Mouse (Mus musculus) testis, adult 2 months (tissue): ENCODE data around the gene Ninl. TPM values are rescaled to one million over a fixed set of nuclear protein-coding genes. Genes with fewer than 3 reads are reported as not detected.

ENCODE experiments used
- H3K27ac ChIP-seq: fragments of 200-500 bp; 2 replicates; pipeline ENCODE4 v1.5.1; 2012; ENCODE audit warnings: low read depth, low read length; ENCODE audit not compliant: control insufficient read depth, insufficient read depth
- H3K27me3 ChIP-seq: fragments of 200-500 bp; 2 replicates; pipeline ENCODE4 v1.6.1; 2012; ENCODE audit warnings: mild to moderate bottlenecking, low read length, moderate library complexity; ENCODE audit not compliant: control insufficient read depth, insufficient read depth
- H3K36me3 ChIP-seq: fragments of 200-500 bp; 2 replicates; pipeline ENCODE4 v1.6.1; 2012; ENCODE audit warnings: mild to moderate bottlenecking, low read length; ENCODE audit not compliant: control insufficient read depth, insufficient read depth
- H3K4me1 ChIP-seq: fragments of 200-500 bp; 2 replicates; pipeline ENCODE4 v1.6.1; 2012; ENCODE audit warnings: low read length; ENCODE audit not compliant: control insufficient read depth, insufficient read depth
- H3K4me3 ChIP-seq: fragments of 200-500 bp; 2 replicates; pipeline ENCODE4 v1.5.1; 2012; ENCODE audit warnings: low read depth, mild to moderate bottlenecking, low read length, moderate library complexity, mixed read lengths; ENCODE audit not compliant: control insufficient read depth
- CTCF ChIP-seq: fragments of 200-500 bp; IDR thresholded peaks from 2 replicates; pipeline ENCODE4 v1.5.1; 2012; ENCODE audit warnings: low read depth, mild to moderate bottlenecking, inconsistent platforms, low read length, moderate library complexity; ENCODE audit not compliant: control insufficient read depth, insufficient read depth, insufficient replicate concordance
- POLR2A ChIP-seq: fragments of 200-500 bp; IDR thresholded peaks from 2 replicates; pipeline ENCODE4 v1.6.1; 2012; ENCODE audit warnings: low read depth, mild to moderate bottlenecking, inconsistent platforms, low read length, moderate library complexity; ENCODE audit not compliant: control insufficient read depth
- polyA plus RNA-seq: library from polyadenylated mRNA; depleted of rRNA; stranded (reverse); fragments of >200 nt; gene quantifications from 2 replicates; pipeline ENCODE4 v1.2.3, GENCODE M21; 2012

Ninl gene
- polyA plus RNA-seq, 1 experiment: 20.2 TPM

DNA sequence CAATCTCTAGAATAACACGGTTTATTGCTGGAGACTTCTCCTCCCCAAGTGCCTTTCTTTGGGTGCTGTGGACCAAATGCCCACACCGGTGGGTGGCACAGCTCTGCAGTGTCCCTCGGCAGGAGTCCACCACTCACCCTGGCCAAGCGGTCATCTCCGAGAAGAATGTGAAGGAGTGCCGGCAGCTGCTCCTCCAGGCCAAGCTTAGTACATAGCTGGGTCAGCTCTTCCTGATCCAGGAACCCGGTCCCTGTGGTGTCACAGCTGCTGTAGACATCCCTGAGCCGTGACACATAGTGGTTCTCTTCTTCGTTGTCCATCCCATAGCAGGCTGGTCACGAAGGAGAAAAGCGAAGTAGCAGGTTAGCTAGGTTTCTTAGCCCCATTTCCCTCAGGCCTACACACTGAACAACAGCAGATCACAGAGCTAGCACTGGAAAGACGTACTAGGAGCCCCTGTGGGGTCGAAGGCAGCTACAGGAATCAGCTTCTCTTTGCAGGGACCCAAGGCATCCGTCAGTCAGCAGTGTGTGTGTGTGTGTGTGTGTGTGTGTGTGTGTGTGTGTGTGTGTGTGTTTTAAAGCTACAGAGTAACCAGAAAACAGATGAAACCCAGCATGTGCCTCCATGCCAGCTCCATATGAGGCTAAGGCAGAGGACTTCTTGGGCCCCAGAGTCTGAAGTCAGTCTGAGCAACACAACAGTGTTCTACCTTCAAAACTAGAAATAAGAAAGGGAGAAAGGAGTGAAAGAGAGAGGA, 59.1 kb downstream of the Ninl start:
- no peak for TF ChIP-seq POLR2A
- no peak for TF ChIP-seq CTCF
- H3K4me1 ChIP-seq: no peaks in the 10 kb centered on the region
- no peak overlapping the region for H3K4me3 ChIP-seq

GRCm38 (mm10) chr2:150978791-150979190, 60.4 kb downstream of the Ninl start:
- H3K27ac ChIP-seq: no peak overlapping the region
- H3K4me3 ChIP-seq: no peak overlapping the region
- no peak for TF ChIP-seq POLR2A
- no peak for TF ChIP-seq CTCF
- no peaks in the 10 kb centered on the region for H3K27me3 ChIP-seq
- no peaks in the 10 kb centered on the region for H3K4me1 ChIP-seq
- H3K36me3 ChIP-seq: no peaks in the 10 kb centered on the region

More for the DNA sequence above, 59.1 kb downstream of the Ninl start:
- Histone ChIP-seq H3K27ac (no peak overlapping the region), H3K36me3 (no peaks in the 10 kb centered on the region), H3K27me3 (no peaks in the 10 kb centered on the region)

DNA sequence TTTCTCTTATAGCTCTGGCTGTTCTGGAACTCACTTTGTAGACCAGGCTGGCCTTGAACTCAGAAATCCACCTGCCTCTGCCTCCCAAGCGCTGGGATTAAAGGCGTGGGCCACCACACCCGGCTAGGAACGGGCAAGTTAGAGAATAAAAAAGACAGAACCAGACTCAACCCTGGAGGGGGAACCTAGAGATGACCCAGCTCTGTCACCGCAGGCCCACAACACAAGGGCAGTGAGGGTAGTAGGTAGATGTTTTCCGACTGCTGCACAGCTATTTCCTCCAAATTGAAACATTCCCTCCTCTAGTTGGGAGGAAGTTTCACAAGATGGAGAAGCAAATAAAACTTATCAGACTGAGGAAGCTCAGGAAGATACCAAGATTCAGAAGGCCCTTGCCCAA, 61.5 kb downstream of the Ninl start:
- Histone ChIP-seq H3K27me3 (no peaks in the 10 kb centered on the region), H3K36me3 (peaks cover 4% of the 10 kb centered on the region), H3K4me1 (no peaks in the 10 kb centered on the region), H3K4me3 (no peak overlapping the region), H3K27ac (no peak overlapping the region)
- no peak for TF ChIP-seq CTCF
- no peak for TF ChIP-seq POLR2A

GRCm38 (mm10) chr2:150976871-150977270, 62.3 kb downstream of the Ninl start:
- Histone ChIP-seq H3K36me3 (peaks cover 4% of the 10 kb centered on the region), H3K27ac (no peak overlapping the region), H3K27me3 (no peaks in the 10 kb centered on the region), H3K4me3 (no peak overlapping the region), H3K4me1 (no peaks in the 10 kb centered on the region)
- no peak for TF ChIP-seq POLR2A
- TF ChIP-seq CTCF: no peak

DNA sequence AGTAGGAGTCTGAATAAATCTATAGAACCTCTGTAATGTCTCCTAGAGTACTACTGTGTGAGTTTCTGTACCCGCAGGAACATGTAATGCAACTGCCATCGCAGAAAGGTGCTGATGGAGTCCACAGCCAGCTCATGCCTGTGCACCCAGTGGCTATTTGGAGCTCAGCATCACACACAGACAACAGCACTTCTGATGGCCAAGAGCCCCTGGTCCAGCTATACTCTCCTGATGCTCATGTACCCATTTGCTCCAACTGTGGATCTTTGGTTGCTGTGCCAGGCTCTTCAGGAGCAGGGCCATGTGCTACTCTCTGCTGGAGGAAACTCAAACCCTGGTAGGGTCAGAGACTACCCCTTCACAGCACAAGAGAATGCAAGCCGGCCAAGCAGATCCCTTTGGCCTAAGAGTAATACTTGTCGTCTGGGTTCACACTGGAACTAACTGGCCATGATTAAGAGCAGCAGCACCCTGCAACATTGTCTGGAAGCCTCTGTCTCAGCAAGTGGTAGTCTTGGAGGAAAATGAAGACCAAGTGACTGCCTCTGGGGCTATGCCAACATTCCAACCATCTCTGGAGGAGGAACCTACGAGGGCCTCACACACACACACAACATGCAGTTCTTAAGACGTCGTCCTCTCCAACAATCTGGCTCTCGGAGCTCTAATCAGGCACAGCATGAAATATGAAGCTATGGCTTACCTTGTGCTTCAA, 65.6 kb downstream of the Ninl start:
- Histone ChIP-seq H3K27ac (no peak overlapping the region), H3K4me1 (no peaks in the 10 kb centered on the region), H3K27me3 (no peaks in the 10 kb centered on the region), H3K36me3 (peaks cover 5% of the 10 kb centered on the region), H3K4me3 (no peak overlapping the region)
- TF ChIP-seq CTCF: no peak
- TF ChIP-seq POLR2A: no peak

GRCm38 (mm10) chr2:150972681-150973080, 66.5 kb downstream of the Ninl start:
- no peaks in the 10 kb centered on the region for H3K4me1 ChIP-seq

DNA sequence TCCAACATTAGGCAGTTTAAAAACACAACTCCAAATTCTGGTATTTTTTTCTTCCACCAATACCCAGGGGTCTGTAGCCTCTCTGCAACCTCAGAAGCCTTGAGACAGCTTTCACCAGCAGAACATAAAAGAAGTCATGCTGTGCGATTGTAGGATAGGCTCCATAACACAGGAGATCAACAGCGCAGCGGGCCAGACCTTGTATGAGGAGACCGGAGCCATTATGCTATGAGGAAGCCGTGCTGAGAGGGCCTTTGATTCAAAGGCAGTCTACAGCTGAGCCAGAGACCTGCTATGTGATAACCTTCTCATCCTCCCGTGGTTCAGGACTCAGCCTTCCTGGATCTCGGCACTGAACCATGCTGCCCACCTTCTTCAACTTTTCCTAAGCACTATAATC, 67.3 kb downstream of the Ninl start:
- Histone ChIP-seq H3K4me3 (no peak overlapping the region), H3K4me1 (no peaks in the 10 kb centered on the region), H3K36me3 (peaks cover 5% of the 10 kb centered on the region), H3K27ac (no peak overlapping the region), H3K27me3 (no peaks in the 10 kb centered on the region)
- TF ChIP-seq POLR2A (no peak), CTCF (no peak)

More at GRCm38 (mm10) chr2:150972681-150973080, 66.5 kb downstream of the Ninl start:
- Histone ChIP-seq H3K27ac (no peak overlapping the region), H3K4me3 (no peak overlapping the region), H3K27me3 (no peaks in the 10 kb centered on the region), H3K36me3 (peaks cover 5% of the 10 kb centered on the region)
- TF ChIP-seq POLR2A: no peak
- no peak for TF ChIP-seq CTCF
